Mouse (Mus musculus): ENCODE data around the gene Sox5. TPM values are rescaled to one million over a fixed set of nuclear protein-coding genes. Genes with fewer than 3 reads are reported as not detected.

Gene Sox5
- total RNA-seq, 2 experiments from 2014 or later: 0.89 to 0.99 TPM

GRCm38 (mm10) chr6:143845761-143846160 lies 936.0 kb downstream of the Sox5 start:
- no peak for TF ChIP-seq CTCF (IDR thresholded peaks at IDR 0.05)
- Histone ChIP-seq H3K27ac (no peak overlapping the region), H3K4me3 (no peak overlapping the region)
- intact Hi-C loops (cut with DNase I): no loop called here
- DNase-seq: no peak

DNA sequence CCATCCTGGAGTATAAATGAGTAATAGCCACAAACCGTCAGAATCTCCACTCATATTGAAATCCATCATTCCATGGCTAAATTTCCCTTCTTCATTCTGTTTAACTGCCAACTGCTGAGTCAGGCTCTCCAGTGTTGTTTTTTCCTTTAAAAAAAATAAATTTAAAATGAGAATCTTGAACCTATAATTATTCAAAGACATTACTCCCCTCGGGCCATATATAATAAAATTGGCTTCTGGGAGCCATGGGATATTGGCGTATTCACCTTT lies 937.1 kb downstream of the Sox5 start:
- intact Hi-C loops (cut with DNase I): no loop called here
- H3K4me3 ChIP-seq: no peak overlapping the region
- no peak overlapping the region for H3K27ac ChIP-seq
- no peak for TF ChIP-seq CTCF (IDR thresholded peaks at IDR 0.05)
- DNase-seq: no peak

DNA sequence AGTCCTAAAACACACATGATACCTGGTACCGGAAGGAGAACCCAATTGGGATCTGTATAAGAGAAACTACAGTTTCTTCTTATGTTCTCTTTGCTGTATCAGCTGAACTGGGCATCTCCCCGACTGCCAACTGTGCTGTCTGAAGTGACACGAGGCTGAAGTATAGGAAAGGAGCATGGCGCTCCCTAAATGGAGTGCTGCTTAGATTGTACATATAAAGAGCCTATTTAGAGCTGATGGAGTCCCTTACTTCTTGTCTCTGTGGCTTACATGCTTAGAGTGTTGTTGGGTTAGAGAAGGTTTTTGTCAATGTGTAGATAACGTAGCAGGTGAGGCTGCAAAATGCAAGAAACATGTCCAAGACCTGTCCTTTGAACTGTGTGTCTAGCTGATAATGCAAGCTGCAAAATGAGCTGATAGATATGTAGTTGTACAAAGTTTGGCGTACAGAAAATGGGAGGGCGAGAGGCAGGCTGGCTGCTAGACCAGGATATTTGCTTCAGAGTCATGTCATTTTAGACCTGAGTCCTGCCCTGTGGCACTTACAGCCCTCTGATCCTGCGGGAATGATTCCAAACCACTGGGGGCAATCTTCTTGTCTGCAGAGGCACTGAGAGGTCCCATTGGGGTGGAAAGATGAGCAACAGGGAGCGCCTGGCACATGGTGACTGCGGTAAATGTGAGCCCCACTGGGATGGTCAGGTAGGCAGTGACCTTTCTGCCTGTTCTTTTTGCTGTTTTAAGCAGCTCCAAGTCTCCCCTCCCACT lies 937.7 kb downstream of the Sox5 start:
- no peak for TF ChIP-seq CTCF (IDR thresholded peaks at IDR 0.05)
- no peak overlapping the region for H3K4me3 ChIP-seq
- intact Hi-C loops (cut with DNase I): no loop called here
- H3K27ac ChIP-seq: no peak overlapping the region
- no peak for DNase-seq

- no peak for DNase-seq
- no peak overlapping the region for H3K27ac ChIP-seq
- intact Hi-C loops (cut with DNase I): no loop called here
- TF ChIP-seq CTCF (IDR thresholded peaks at IDR 0.05): no peak
- H3K4me3 ChIP-seq: no peak overlapping the region
These were observed 939.8 kb downstream of the Sox5 start for GRCm38 (mm10) chr6:143841954-143842353.

DNA sequence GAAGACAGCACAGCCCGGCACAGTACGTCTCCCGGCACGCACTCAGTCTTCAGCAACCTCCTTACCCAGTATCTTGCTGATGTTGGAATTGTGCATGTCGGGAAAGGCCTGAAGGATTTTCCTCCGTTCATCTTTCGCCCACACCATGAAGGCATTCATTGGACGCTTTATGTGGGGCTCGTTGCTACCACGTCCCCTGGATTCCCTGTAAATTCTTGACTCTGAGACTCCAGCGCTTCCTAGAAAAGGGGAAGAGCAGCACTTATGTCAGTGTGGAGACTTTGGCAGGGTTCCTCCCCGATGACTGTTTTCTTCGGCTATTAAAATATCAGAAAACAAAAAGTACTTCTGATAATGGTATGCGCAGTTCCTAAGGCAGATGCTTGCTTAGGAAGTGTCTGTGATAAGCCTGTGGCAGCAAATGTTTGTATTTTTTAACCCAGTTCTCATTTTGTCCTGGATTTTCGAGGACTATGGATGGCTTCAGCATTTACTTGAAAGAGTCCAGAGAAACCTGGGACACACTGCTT lies 940.6 kb downstream of the Sox5 start:
- Histone ChIP-seq H3K4me3 (no peak overlapping the region), H3K27ac (no peak overlapping the region)
- intact Hi-C loops (cut with DNase I): no loop called here
- TF ChIP-seq CTCF (IDR thresholded peaks at IDR 0.05): no peak
- DNase-seq: no peak

DNA sequence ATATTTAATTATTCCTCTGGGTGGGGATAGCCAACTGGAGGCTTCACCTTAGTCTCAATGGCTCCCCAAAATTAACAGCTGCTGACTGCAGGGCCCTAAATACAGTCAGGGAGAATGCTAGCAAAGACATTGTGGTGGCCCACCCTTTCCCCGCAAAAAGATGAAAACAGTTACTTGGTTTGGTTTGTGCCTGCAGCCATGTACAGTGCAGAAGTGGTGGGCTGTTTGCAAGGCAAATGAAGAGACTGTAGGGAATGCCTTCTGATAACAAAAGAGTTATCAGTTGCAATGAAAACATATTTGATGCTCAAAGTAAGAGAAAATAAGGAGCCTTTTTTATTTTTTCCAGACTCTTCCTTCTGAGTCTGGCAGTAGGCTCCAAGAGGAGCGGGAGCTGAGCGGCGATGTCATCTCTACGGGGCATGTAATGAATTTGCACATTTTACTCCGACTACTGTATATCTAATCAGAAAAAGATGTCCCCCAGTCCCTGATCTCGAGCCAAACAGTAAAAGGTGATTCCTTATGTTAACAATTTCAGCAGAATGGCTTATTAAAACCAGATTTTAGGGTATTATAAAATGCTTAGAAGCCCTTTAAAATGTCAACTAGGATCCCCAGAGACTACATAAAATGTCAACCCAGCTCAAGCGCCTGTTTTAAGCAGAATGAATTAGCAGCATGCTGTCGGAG lies 943.2 kb downstream of the Sox5 start:
- Histone ChIP-seq H3K27ac (no peak overlapping the region), H3K4me3 (no peak overlapping the region)
- no peak for DNase-seq
- intact Hi-C loops (cut with DNase I): no loop called here
- no peak for TF ChIP-seq CTCF (IDR thresholded peaks at IDR 0.05)

DNA sequence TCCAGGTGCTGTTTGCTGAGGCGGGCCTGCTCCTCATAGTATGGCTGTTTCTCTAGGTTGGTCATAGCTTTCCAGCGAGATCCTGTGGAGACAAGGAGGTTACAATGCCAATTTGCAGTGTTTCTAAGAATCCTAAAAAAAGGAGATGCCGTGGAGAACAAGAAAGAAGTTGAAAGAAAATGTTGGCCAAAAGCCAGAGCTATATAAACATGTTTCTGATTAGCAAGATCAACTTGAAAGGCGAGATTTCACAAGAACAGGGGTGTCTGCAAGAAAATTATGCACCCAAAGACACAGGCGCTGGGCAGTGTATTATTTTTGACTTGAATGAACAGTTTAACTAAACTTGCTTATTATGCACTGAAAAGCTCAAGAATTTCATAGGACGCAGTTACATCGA lies 946.4 kb downstream of the Sox5 start:
- Histone ChIP-seq H3K4me3 (no peak overlapping the region), H3K27ac (no peak overlapping the region)
- DNase-seq: no peak
- intact Hi-C loops (cut with DNase I): no loop called here
- TF ChIP-seq CTCF (IDR thresholded peaks at IDR 0.05): no peak

- Histone ChIP-seq H3K4me3 (no peak overlapping the region), H3K27ac (no peak overlapping the region)
- no peak for DNase-seq
- no peak for TF ChIP-seq CTCF (IDR thresholded peaks at IDR 0.05)
- intact Hi-C loops (cut with DNase I): no loop called here
These were observed 947.8 kb downstream of the Sox5 start for GRCm38 (mm10) chr6:143833986-143834385.

GRCm38 (mm10) chr6:143833182-143833558 lies 948.6 kb downstream of the Sox5 start:
- no peak overlapping the region for H3K27ac ChIP-seq
- no peak for DNase-seq
- no peak for TF ChIP-seq CTCF (IDR thresholded peaks at IDR 0.05)
- intact Hi-C loops (cut with DNase I): no loop called here
- H3K4me3 ChIP-seq: no peak overlapping the region

DNA sequence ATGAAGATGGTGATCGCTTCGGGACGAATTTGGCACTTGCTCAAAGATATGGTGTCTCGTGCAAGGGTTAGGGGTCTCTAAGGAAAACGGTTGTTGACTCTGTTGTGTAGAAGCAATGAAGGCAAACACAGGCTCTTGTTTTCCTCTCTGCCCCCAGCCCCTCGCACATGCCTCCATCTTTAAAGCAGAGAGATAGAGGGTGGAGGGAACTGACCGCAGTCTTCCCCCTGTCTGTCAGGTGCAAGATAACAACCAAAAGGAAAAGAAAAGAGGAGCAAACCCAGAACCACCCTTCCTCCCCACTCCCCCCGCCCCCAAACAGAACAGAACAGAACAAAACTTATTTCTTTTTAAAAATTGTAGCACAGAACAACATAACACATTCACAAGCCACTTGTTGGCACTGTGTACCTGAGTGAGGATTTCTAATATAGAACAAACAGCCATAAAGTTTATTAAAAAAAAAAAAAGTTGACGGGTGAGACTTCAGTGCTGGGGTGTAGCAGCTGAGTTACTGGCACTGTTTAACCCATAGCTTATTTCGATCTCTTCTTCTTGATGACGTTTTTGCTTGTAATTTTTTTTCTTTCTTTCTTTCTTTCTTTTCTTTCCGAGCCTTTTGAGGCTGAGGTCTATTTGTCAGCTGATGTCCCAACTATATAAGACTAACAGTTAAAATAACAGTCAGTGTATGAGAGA lies 949.1 kb downstream of the Sox5 start:
- H3K27ac ChIP-seq: no peak overlapping the region
- intact Hi-C loops (cut with DNase I): no loop called here
- TF ChIP-seq CTCF (IDR thresholded peaks at IDR 0.05): no peak
- no peak for DNase-seq
- no peak overlapping the region for H3K4me3 ChIP-seq

DNA sequence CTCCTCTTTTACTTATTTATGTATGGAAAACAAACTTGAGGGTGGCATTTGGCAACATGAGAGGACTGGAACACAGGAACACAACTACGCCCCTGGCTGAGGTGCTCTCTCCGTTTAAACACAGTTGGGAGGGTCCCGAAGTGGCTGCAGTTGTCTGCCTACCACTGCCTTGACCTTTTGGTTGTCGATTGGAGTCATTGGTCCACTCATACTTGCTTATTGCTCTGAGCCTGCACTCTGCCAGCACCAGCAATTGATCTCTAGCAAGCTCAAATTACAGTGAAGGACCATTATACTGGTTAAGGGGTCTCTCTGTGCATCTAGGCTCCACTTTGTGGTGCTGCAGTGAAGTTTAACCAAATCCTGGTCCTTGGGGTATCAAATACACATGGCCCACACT lies 950.5 kb downstream of the Sox5 start:
- Histone ChIP-seq H3K4me3 (no peak overlapping the region), H3K27ac (no peak overlapping the region)
- intact Hi-C loops (cut with DNase I): no loop called here
- no peak for TF ChIP-seq CTCF (IDR thresholded peaks at IDR 0.05)
- DNase-seq: no peak

GRCm38 (mm10) chr6:143830131-143830530 lies 951.6 kb downstream of the Sox5 start:
- H3K27ac ChIP-seq: no peak overlapping the region
- H3K4me3 ChIP-seq: no peak overlapping the region
- DNase-seq: no peak
- intact Hi-C loops (cut with DNase I): no loop called here
- TF ChIP-seq CTCF (IDR thresholded peaks at IDR 0.05): no peak

DNA sequence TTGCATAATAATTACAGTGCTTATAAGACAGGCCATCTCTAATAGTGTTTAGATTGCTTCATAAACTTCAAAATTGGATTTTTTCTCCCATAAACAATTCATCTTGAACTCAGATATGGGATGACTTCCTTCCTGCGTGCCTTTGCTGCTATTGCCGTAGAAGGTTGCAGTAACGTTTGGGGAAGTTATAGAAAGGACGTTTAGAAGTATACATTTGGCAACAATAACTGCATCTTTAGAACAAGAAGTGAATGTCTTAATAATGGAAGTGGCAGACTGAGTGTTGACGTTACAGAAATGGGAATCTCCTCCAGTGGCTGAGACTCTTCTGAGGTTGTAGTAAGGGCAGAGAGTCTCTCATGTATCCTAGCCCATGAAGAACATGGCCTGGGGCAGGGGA lies 955.0 kb downstream of the Sox5 start:
- Histone ChIP-seq H3K4me3 (no peak overlapping the region), H3K27ac (no peak overlapping the region)
- intact Hi-C loops (cut with DNase I): no loop called here
- no peak for DNase-seq
- no peak for TF ChIP-seq CTCF (IDR thresholded peaks at IDR 0.05)
